Mouse (Mus musculus) ES-E14 (cell line): Measurements from ENCODE around the gene Slc2a12.

ENCODE experiments used
- CHD2 ChIP-seq: IDR thresholded peaks from 2 replicates; pipeline ENCODE4 v1.6.1; 2014; ENCODE audit warnings: mild to moderate bottlenecking, low read depth, low read length, inconsistent platforms
- HCFC1 ChIP-seq: IDR thresholded peaks from 2 replicates; pipeline ENCODE4 v1.6.1; 2012; ENCODE audit warnings: low read length, inconsistent platforms, borderline replicate concordance; ENCODE audit not compliant: insufficient read depth
- MAFK ChIP-seq: IDR thresholded peaks from 2 replicates; pipeline ENCODE4 v1.6.1; 2014; ENCODE audit warnings: mild to moderate bottlenecking, low read depth, low read length, inconsistent platforms; ENCODE audit not compliant: insufficient read depth
- ZC3H11A ChIP-seq: IDR thresholded peaks from 2 replicates; pipeline ENCODE4 v1.6.1; 2012; ENCODE audit warnings: low read depth, mild to moderate bottlenecking, inconsistent platforms, low read length, borderline replicate concordance
- ZNF384 ChIP-seq: IDR thresholded peaks from 2 replicates; pipeline ENCODE4 v1.6.1; 2012; ENCODE audit warnings: low read depth, low read length, inconsistent platforms

GRCm38 (mm10) chr10:22730992-22731271 is 86.1 kb downstream of the Slc2a12 start:
- TF ChIP-seq HCFC1 (no peak), CHD2 (no peak), ZNF384 (no peak), MAFK (no peak), ZC3H11A (no peak)
